Mouse (Mus musculus) bone marrow, adult 2 months (tissue): Measurements from ENCODE around the gene Camkmt. TPM values are rescaled to one million over a fixed set of nuclear protein-coding genes. Genes with fewer than 3 reads are reported as not detected.

Source experiments
- H3K27ac ChIP-seq: fragments of 200-500 bp; 2 replicates; pipeline ENCODE4 v1.5.1; 2012; ENCODE audit warnings: low read depth, mild to moderate bottlenecking, control low read depth, inconsistent platforms, low read length; ENCODE audit not compliant: control insufficient read depth, poor library complexity, insufficient read depth
- H3K4me1 ChIP-seq: fragments of 200-500 bp; 2 replicates; pipeline ENCODE4 v1.6.1; 2011; ENCODE audit warnings: low read length; ENCODE audit not compliant: control insufficient read depth, insufficient read depth
- H3K4me3 ChIP-seq: fragments of 200-500 bp; replicated peaks from 2 replicates; pipeline ENCODE3; 2011; ENCODE audit warnings: mild to moderate bottlenecking, low read depth, low read length, control low read depth; ENCODE audit not compliant: control insufficient read depth
- CTCF ChIP-seq: fragments of 200-500 bp; IDR thresholded peaks from 2 replicates; pipeline ENCODE4 v1.5.1; 2011; ENCODE audit warnings: low read length, control low read depth; ENCODE audit not compliant: control insufficient read depth, insufficient read depth
- POLR2A ChIP-seq: fragments of 200-500 bp; IDR thresholded peaks from 2 replicates; pipeline ENCODE4 v1.6.1; 2011; ENCODE audit warnings: low read depth, mild to moderate bottlenecking, control low read depth, low read length, borderline replicate concordance; ENCODE audit not compliant: control insufficient read depth
- WGBS: fragments of 180-500 bp; shearing (Covaris S2); methylation state at CpG from one replicate; pipeline ENCODE4 v1.1.7; 2018; 5-methylcytosine and 5-hydroxymethylcytosine counted together
- polyA plus RNA-seq: library from polyadenylated mRNA; stranded (reverse); fragments of >200 nt; gene quantifications from 2 replicates; pipeline ENCODE4 v1.2.4, GENCODE M21; 2011; ENCODE audit warnings: low replicate concordance; ENCODE audit not compliant: missing spikeins, insufficient read depth, insufficient read length

The Camkmt gene
- polyA plus RNA-seq, 1 experiment = 4.3 TPM

GRCm38 (mm10) chr17:85395502-85395901, 305.1 kb downstream of the Camkmt start:
- Histone ChIP-seq H3K4me3 (peak overlapping the region; percentile 66), H3K4me1 (no peaks in the 10 kb centered on the region), H3K27ac (peak overlapping the region; percentile 84)
- TF ChIP-seq POLR2A = no peak
- WGBS = 3% methylated on average over 5 of the region's 5 CpGs

GRCm38 (mm10) chr17:85400751-85401150, 310.4 kb downstream of the Camkmt start:
- TF ChIP-seq POLR2A = no peak
- no peak for TF ChIP-seq CTCF
- WGBS = 76% methylated on average over 4 of the region's 4 CpGs
- H3K4me3 ChIP-seq = no peak overlapping the region
- no peak overlapping the region for H3K27ac ChIP-seq
- H3K4me1 ChIP-seq = no peaks in the 10 kb centered on the region

- 79% methylated on average over 5 of the region's 5 CpGs for WGBS
- Histone ChIP-seq H3K27ac (no peak overlapping the region), H3K4me1 (no peaks in the 10 kb centered on the region), H3K4me3 (no peak overlapping the region)
- TF ChIP-seq POLR2A (no peak), CTCF (no peak)
Observed at GRCm38 (mm10) chr17:85405161-85405560, 314.8 kb downstream of the Camkmt start.

- no peak overlapping the region for H3K27ac ChIP-seq
- H3K4me1 ChIP-seq = no peaks in the 10 kb centered on the region
- 83% methylated on average over 10 of the region's 10 CpGs for WGBS
- TF ChIP-seq CTCF (no peak), POLR2A (no peak)
- no peak overlapping the region for H3K4me3 ChIP-seq
Observed at GRCm38 (mm10) chr17:85406195-85406594, 315.8 kb downstream of the Camkmt start.

- no peak for TF ChIP-seq CTCF
- no peak for TF ChIP-seq POLR2A
- no peak overlapping the region for H3K4me3 ChIP-seq
- H3K4me1 ChIP-seq = no peaks in the 10 kb centered on the region
- 75% methylated on average over 7 of the region's 7 CpGs for WGBS
- no peak overlapping the region for H3K27ac ChIP-seq
Observed at GRCm38 (mm10) chr17:85428831-85429230, 338.5 kb downstream of the Camkmt start.

- H3K4me3 ChIP-seq = no peak overlapping the region
- no peak for TF ChIP-seq POLR2A
- no peak for TF ChIP-seq CTCF
- WGBS = 50% methylated on average over 8 of the region's 8 CpGs
- H3K4me1 ChIP-seq = no peaks in the 10 kb centered on the region
- no peak overlapping the region for H3K27ac ChIP-seq
Observed at GRCm38 (mm10) chr17:85432923-85433322, 342.6 kb downstream of the Camkmt start.

- H3K4me3 ChIP-seq = no peak overlapping the region
- H3K4me1 ChIP-seq = no peaks in the 10 kb centered on the region
- TF ChIP-seq CTCF (no peak), POLR2A (no peak)
- WGBS = 82% methylated on average over 8 of the region's 8 CpGs
- no peak overlapping the region for H3K27ac ChIP-seq
Observed at GRCm38 (mm10) chr17:85443036-85443435, 352.7 kb downstream of the Camkmt start.

GRCm38 (mm10) chr17:85454419-85454983, 364.1 kb downstream of the Camkmt start:
- TF ChIP-seq CTCF = no peak
- no peak for TF ChIP-seq POLR2A
- Histone ChIP-seq H3K4me1 (no peaks in the 10 kb centered on the region), H3K4me3 (no peak overlapping the region), H3K27ac (no peak overlapping the region)
- WGBS = 6% methylated on average over 23 of the region's 23 CpGs

GRCm38 (mm10) chr17:85455063-85455462, 364.7 kb downstream of the Camkmt start:
- WGBS = 2% methylated on average over 16 of the region's 16 CpGs
- H3K4me1 ChIP-seq = no peaks in the 10 kb centered on the region
- H3K4me3 ChIP-seq = no peak overlapping the region
- no peak overlapping the region for H3K27ac ChIP-seq
- TF ChIP-seq CTCF (no peak), POLR2A (no peak)

- WGBS = 12% methylated on average over 14 of the region's 14 CpGs
- Histone ChIP-seq H3K4me3 (no peak overlapping the region), H3K4me1 (no peaks in the 10 kb centered on the region), H3K27ac (no peak overlapping the region)
- TF ChIP-seq POLR2A = no peak
- no peak for TF ChIP-seq CTCF
Observed at GRCm38 (mm10) chr17:85458075-85458474, 367.7 kb downstream of the Camkmt start.
